Mouse (Mus musculus) intestine, embryonic 16.5 days (tissue): ENCODE results near the gene Gab1. TPM values are rescaled to one million over a fixed set of nuclear protein-coding genes. Genes with fewer than 3 reads are reported as not detected.
A peak's percentile ranks its signal among the peaks of the same experiment; 100 is the strongest.

Source experiments
- ATAC-seq: fragments of 200-750 bp; cut with Nextera tagmentation; 2 replicates; pipeline ENCODE4 v1.8.0; 2017; ENCODE audit warnings: moderate TSS enrichment, moderate library complexity
- H3K27ac ChIP-seq: fragments of 300-500 bp; sonication (generic); 2 replicates; pipeline ENCODE4 v1.5.1; 2014; ENCODE audit warnings: mild to moderate bottlenecking, low read length
- H3K27me3 ChIP-seq: fragments of 300-500 bp; sonication (generic); replicated peaks from 2 replicates; pipeline ENCODE4 v1.6.1; 2014; ENCODE audit warnings: low read length, control low read depth, mixed read lengths; ENCODE audit not compliant: control insufficient read depth, insufficient read depth
- H3K36me3 ChIP-seq: fragments of 300-500 bp; sonication (generic); 2 replicates; pipeline ENCODE4 v1.6.1; 2014; ENCODE audit warnings: low read length, control low read depth; ENCODE audit not compliant: control insufficient read depth, insufficient read depth
- H3K4me1 ChIP-seq: fragments of 300-500 bp; sonication (generic); 2 replicates; pipeline ENCODE4 v1.6.1; 2014; ENCODE audit warnings: low read length, control low read depth, mixed read lengths; ENCODE audit not compliant: control insufficient read depth, insufficient read depth
- H3K4me2 ChIP-seq: fragments of 300-500 bp; sonication (generic); 2 replicates; pipeline ENCODE4 v1.6.1; 2014; ENCODE audit warnings: low read depth, low read length, control low read depth
- H3K4me3 ChIP-seq: fragments of 300-500 bp; sonication (generic); 2 replicates; pipeline ENCODE4 v1.5.1; 2014; ENCODE audit warnings: mild to moderate bottlenecking, low read length
- H3K9ac ChIP-seq: fragments of 300-500 bp; sonication (generic); 2 replicates; pipeline ENCODE4 v1.6.1; 2014; ENCODE audit warnings: low read depth, low read length
- H3K9me3 ChIP-seq: fragments of 300-500 bp; sonication (generic); 2 replicates; pipeline ENCODE4 v1.6.1; 2016; ENCODE audit warnings: low read length, control low read depth; ENCODE audit not compliant: control insufficient read depth
- WGBS: fragments of 180-500 bp; shearing (Covaris S2); extraction: QIAGEN DNeasy Blood & Tissue Kit; methylation state at CpG from one replicate; pipeline ENCODE4 v1.1.7; 2014; 5-methylcytosine and 5-hydroxymethylcytosine counted together
- polyA plus RNA-seq: library from polyadenylated mRNA; unstranded; fragments of >200 nt; fragmentation: Nextera tagmentation; extraction: Ambion mirVana; gene quantifications from 2 replicates; pipeline ENCODE4 v1.2.1, GENCODE M21; 2015

The Gab1 gene
- polyA plus RNA-seq, 1 experiment from 2014 or later = 9.0 TPM

DNA sequence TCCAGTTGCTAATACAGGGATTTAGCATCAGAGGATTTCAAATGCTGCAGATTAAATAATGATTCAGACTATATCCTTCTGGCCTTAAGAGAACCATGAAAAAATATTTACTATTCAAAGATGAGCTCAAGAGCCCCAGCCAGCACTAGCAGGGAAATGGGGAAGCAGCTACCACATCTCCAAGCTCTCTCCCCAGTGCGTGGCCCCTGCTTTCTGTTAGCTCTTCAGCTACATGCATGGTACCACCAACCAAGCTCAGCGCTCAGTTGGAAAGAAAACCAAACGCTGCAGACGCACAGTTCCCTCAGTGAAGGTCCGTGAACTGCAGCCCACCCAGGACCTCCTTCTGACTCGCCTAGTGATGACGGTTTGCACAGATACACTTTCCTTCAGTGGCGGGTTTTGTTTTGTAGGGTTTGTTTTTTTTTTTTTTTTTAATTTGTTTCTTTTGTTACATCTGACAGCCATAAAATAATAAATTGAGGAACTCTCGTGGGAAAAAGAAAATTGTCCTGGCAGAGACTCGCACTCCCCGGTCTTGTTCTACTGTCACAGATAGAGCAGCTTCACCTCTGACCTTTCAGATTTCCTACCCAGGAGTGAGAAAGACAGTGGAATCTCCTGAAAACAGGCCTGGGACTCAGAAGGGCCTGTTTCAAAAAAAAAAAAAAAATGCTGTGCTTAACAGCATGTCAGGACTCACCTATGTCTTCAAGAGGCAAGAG, 86.4 kb downstream of the Gab1 start:
- ATAC-seq = no peak
- no peak overlapping the region for H3K4me2 ChIP-seq
- H3K4me1 ChIP-seq = peaks cover 3% of the 10 kb centered on the region; the same call in 1 of the 2 replicates
- no peak overlapping the region for H3K27ac ChIP-seq
- H3K9me3 ChIP-seq = no peaks in the 10 kb centered on the region
- H3K27me3 ChIP-seq = no peaks in the 10 kb centered on the region
- no peaks in the 10 kb centered on the region for H3K36me3 ChIP-seq
- no peak overlapping the region for H3K9ac ChIP-seq
- no peak overlapping the region for H3K4me3 ChIP-seq
- 62% methylated on average over 11 of the region's 11 CpGs for WGBS

DNA sequence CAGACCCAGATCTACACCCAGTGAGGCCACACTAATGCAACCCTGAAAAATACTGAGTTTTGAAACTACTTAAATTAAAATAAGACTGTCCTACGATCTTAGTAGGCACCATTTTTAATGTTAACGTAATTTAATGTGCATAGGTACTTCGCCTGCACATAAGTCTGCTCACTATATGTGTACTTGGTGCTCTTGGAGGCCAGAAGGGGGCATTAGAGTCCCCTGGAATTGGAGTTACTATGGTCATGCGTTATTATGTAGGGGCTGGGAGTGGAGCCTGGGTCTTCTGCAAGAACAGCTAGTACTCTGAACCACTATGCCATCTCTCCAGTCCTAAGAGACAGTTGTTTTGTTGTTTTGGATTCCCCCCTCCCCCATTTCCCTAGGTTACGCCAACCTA, 88.1 kb downstream of the Gab1 start:
- Histone ChIP-seq H3K9me3 (no peaks in the 10 kb centered on the region), H3K4me1 (peaks cover 3% of the 10 kb centered on the region; the same call in 1 of the 2 replicates), H3K36me3 (no peaks in the 10 kb centered on the region; the same call in 1 of the 2 replicates), H3K27ac (no peak overlapping the region), H3K4me3 (no peak overlapping the region), H3K9ac (no peak overlapping the region), H3K4me2 (no peak overlapping the region), H3K27me3 (no peaks in the 10 kb centered on the region)
- 90% methylated on average over 5 of the region's 5 CpGs for WGBS
- ATAC-seq = no peak

DNA sequence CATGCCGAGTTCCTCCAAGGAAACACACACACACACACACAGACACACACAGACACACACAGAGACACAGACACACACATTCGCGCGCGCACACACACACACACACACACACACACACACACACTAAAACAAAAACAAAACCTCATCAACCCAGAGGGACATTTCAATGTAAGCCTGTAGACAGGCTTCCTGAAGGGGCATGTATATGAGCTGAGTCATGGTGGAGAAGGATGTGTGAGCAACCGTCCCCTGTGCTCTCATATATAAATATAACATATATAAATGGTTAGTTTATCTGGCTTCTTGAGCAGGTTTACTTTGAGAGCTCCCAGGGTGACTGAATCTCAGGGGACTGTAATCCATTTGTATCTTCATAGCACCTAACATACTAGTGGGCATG, 91.0 kb downstream of the Gab1 start:
- Histone ChIP-seq H3K36me3 (peaks cover 2% of the 10 kb centered on the region), H3K4me2 (no peak overlapping the region), H3K4me3 (no peak overlapping the region), H3K9me3 (no peaks in the 10 kb centered on the region), H3K4me1 (no peaks in the 10 kb centered on the region), H3K9ac (no peak overlapping the region), H3K27me3 (no peaks in the 10 kb centered on the region), H3K27ac (no peak overlapping the region)
- no peak for ATAC-seq
- whole genome bisulfite sequencing = 84% methylated on average over 6 of the region's 6 CpGs

DNA sequence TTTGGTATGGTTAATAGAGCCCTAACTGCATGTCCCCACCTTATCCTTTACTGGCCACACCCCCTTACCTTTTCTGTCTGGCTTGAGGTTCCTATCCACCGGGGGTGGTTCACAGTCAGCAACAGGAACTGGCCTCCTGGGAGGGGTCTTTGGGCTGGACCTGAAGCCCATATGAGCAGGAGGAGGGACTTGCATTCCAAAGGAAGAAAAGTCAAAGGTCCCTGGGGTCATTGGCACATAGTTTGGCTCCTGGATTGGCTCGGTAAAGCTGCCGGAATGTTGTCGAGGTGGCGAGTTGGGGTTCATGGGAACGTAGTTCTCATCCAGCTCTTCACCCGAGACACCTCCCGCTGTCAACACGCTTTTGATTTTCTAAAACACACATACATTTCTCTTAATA, 95.8 kb downstream of the Gab1 start:
- WGBS = 90% methylated on average over 9 of the region's 9 CpGs
- peaks cover 2% of the 10 kb centered on the region for H3K36me3 ChIP-seq
- no peak overlapping the region for H3K9ac ChIP-seq

DNA sequence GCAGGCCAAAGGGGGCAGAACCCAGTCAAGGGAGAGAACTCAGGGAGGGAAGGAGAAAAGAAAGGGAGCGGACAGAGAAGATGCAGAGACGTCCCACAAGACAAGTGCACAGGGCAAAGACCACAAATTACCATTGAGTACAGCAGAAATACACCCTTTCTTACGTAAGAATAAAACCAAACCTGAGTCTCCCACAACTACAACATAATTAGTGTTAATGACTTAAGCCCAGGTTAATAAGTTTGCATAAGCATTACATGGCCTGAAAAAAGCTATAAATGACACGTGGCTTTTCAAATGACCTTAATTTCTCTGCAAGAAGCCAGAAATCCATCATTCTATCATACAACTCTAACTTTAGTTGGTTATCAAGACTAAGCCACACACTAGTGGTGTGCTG, 97.0 kb downstream of the Gab1 start:
- H3K27ac ChIP-seq = no peak overlapping the region
- H3K9me3 ChIP-seq = no peaks in the 10 kb centered on the region
- no peak overlapping the region for H3K9ac ChIP-seq
- no peaks in the 10 kb centered on the region for H3K27me3 ChIP-seq
- no peaks in the 10 kb centered on the region; the same call in 1 of the 2 replicates for H3K4me1 ChIP-seq
- no peak overlapping the region for H3K4me2 ChIP-seq
- H3K4me3 ChIP-seq = no peak overlapping the region
- ATAC-seq = no peak
- 90% methylated on average over 4 of the region's 4 CpGs for WGBS
- H3K36me3 ChIP-seq = peaks cover 2% of the 10 kb centered on the region; the same call in 1 of the 2 replicates

More for the DNA sequence above, 95.8 kb downstream of the Gab1 start:
- Histone ChIP-seq H3K9me3 (no peaks in the 10 kb centered on the region), H3K27me3 (no peaks in the 10 kb centered on the region), H3K4me2 (no peak overlapping the region), H3K27ac (no peak overlapping the region), H3K4me3 (no peak overlapping the region), H3K4me1 (no peaks in the 10 kb centered on the region; the same call in 1 of the 2 replicates)
- ATAC-seq = no peak

DNA sequence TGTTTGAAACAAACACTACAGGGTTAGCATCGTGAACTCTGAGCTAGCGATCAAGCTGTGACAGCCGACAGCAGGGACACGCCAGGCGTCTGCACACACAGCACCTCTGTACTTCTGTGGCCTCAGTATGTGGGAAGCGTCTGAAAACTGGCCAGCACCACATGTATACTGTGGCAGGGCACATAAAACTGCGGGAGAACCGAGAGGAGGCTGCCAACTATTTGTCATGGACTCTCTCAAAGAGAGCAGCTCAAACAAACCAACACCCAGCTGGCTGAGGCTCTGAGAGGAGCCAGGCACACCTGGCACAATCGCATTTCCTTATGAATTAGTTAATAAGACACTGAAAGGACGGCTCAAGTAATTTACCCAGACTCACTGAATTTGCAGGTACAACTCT, 99.0 kb downstream of the Gab1 start:
- Histone ChIP-seq H3K4me1 (no peaks in the 10 kb centered on the region; the same call in 1 of the 2 replicates), H3K36me3 (peaks cover 6% of the 10 kb centered on the region), H3K9me3 (no peaks in the 10 kb centered on the region), H3K27ac (peak overlapping the region; percentile 55), H3K4me3 (no peak overlapping the region), H3K9ac (no peak overlapping the region), H3K27me3 (no peaks in the 10 kb centered on the region), H3K4me2 (no peak overlapping the region)
- peak; percentile 73 for ATAC-seq
- WGBS = 33% methylated on average over 10 of the region's 10 CpGs

DNA sequence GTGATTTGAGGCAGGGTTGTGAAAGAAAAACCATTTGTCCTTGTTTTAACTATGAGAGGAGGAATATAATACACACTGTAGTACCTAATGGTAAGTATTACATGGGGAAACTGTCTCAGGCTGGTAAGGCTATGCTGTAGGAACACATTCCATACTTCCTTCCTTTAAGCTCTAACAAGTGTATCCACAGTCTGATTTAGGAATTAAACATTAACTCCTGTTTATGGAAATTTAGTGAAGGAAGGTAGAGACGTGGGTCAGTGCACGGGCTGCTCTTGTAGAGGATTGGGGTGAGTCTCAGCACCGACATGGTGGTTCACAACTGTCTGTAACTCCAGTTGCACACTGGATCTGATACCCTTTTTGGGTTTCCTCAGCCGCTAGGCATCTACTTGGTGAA, 100.0 kb downstream of the Gab1 start:
- H3K4me3 ChIP-seq = no peak overlapping the region
- 66% methylated on average over 4 of the region's 4 CpGs for WGBS
- no peaks in the 10 kb centered on the region for H3K27me3 ChIP-seq
- H3K4me2 ChIP-seq = no peak overlapping the region
- H3K27ac ChIP-seq = no peak overlapping the region
- peak; percentile 37 for ATAC-seq
- no peaks in the 10 kb centered on the region; the same call in 1 of the 2 replicates for H3K4me1 ChIP-seq
- H3K36me3 ChIP-seq = peaks cover 6% of the 10 kb centered on the region
- H3K9me3 ChIP-seq = no peaks in the 10 kb centered on the region
- H3K9ac ChIP-seq = no peak overlapping the region

DNA sequence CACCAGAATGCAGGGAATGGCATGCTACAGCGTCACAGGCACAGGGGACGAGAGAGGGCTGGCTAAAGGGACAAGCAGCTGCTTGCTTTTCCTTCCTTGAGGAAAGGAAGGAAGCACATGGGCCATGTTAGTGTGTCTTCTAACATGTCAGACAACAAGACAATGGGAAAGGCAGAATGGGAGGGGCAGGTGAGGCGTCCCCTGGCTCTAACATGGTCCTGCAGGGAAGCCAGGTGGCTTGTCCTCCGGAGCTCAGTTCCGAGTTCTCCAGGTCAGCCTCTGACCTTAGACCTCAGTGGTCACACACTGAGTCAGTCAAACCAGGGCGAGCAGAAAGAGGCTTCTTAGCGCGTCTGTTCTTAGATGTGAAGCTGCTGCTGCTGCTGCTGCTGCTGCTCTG, 103.9 kb downstream of the Gab1 start:
- Histone ChIP-seq H3K4me2 (no peak overlapping the region), H3K36me3 (peaks cover 9% of the 10 kb centered on the region), H3K9me3 (no peaks in the 10 kb centered on the region), H3K27ac (no peak overlapping the region), H3K9ac (no peak overlapping the region), H3K4me3 (no peak overlapping the region), H3K27me3 (no peaks in the 10 kb centered on the region), H3K4me1 (peaks cover 5% of the 10 kb centered on the region; the same call in 1 of the 2 replicates)
- 76% methylated on average over 8 of the region's 8 CpGs for WGBS
- ATAC-seq = no peak

DNA sequence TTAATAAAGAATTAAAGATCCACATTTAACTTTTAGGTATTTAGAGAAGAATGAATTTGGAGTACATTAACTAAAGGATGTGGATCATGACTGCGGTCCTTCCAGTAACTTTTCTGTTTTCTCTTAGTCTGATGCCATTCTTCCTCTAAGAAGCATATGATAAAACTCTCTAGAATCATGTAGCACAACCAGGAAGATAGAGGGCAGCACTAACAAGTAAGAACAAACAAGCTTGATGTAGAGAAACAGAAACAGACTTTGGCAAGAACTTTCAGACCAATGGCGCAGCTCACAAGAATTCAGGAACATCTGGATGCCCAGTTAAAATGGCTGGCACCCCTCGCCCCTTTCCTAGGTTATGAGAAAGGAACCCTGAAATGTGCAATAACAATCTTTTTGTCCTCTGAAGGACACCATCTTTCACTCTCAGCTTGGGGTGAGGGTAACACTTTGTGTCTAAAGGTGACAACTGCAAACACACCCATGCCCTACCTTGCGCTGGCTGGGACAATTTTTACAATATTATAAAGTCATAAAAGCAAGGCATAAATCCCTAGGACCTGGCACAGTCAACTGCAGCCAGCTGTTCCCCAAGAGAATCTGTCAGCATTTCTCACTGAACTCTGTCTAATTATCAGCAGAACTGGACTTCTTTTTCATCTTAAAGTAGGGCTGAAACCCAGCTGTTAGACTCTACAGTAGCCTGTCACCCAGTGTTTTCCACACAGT, 107.4 kb downstream of the Gab1 start:
- no peak overlapping the region for H3K9ac ChIP-seq
- H3K4me3 ChIP-seq = no peak overlapping the region
- H3K4me2 ChIP-seq = no peak overlapping the region
- peak; percentile 82 for ATAC-seq
- WGBS = 82% methylated on average over 4 of the region's 4 CpGs
- peaks cover 20% of the 10 kb centered on the region for H3K36me3 ChIP-seq
- no peaks in the 10 kb centered on the region for H3K9me3 ChIP-seq
- no peaks in the 10 kb centered on the region for H3K27me3 ChIP-seq
- peaks cover 5% of the 10 kb centered on the region; the same call in 1 of the 2 replicates for H3K4me1 ChIP-seq
- peak overlapping the region; percentile 66 for H3K27ac ChIP-seq
